Mouse (Mus musculus) stomach, postnatal 0 days (tissue): Measurements from ENCODE around the gene Dlg4.

Experiments used
- CTCF ChIP-seq: IDR thresholded peaks from 2 replicates; pipeline ENCODE4 v1.5.1; 2016; ENCODE audit warnings: antibody characterized with exemption, low read depth, mild to moderate bottlenecking, moderate library complexity
- EP300 ChIP-seq: optimal IDR thresholded peaks from 2 replicates; pipeline ENCODE3; 2016; ENCODE audit warnings: antibody characterized with exemption

- TF ChIP-seq EP300 (no peak), CTCF (no peak)
Measured at GRCm38 (mm10) chr11:70075581-70075980, 58.8 kb downstream of the Dlg4 start.
